ENCODE assay signal across 8 mouse cellular contexts in the genomic region with DNA sequence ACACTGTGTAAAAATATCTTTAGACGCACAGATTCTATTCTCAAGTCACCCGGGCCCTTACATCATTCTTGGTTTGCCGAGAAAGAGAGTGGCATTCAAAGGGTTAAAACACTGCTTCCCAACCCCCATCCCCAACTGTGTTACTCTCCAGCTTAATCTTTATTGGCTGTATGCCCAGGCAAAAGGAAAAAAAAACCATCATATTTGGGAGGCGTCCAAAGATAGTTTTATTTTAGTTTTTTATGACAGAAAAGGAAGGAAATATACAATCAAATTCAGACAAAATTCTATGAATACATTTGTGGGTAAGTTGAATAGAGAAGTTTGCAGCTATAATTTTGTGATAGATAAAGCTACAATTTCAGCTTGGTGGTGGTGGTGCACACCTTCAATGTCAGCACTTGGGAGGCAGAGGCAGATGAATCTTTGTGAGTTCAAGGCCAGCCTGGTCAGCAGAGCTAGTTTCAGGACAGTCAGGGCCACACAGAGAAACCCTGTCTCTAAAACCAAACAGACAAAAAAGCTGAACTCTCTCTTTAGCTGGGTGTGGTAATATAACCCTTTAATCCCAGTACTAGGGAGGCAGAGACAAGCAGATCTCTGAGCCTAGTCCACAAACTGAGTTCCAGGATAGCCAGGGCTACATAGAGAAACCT.
DNase-seq lines count a peak whose midpoint lies in the region; ATAC-seq and TF ChIP-seq lines count a peak whose summit lies in the region.

No protein-coding gene starts in this region.

- H3K27ac ChIP-seq in lung, embryonic 16.5 days (ENCODE audit: low read length) = peak overlapping the region; percentile 82
- H3K27ac ChIP-seq in intestine, embryonic 15.5 days = peak overlapping the region; percentile 46
- H3K27ac ChIP-seq in stomach, embryonic 15.5 days = peak overlapping the region; percentile 82
- H3K27ac ChIP-seq in midbrain, embryonic 10.5 days (replicated peaks) = no peak overlapping the region

- TF ChIP-seq CTCF in lung, adult 2 months (IDR thresholded peaks at IDR 0.05; ENCODE audit: insufficient read depth, low read length) = no peak

- no peaks in the 10 kb centered on the region for H3K36me3 ChIP-seq in lung, embryonic 16.5 days (ENCODE audit: control insufficient read depth, insufficient read depth, low read length)
- no peaks in the 10 kb centered on the region for H3K36me3 ChIP-seq in intestine, embryonic 15.5 days
- H3K36me3 ChIP-seq in stomach, embryonic 15.5 days = no peaks in the 10 kb centered on the region
- no peaks in the 10 kb centered on the region for H3K36me3 ChIP-seq in midbrain, embryonic 10.5 days

- DNase-seq in cerebellum, postnatal 10 days = peak; percentile 22 to 45
- no peak for DNase-seq in cerebellum, adult 9-10 months
- DNase-seq in lung, adult 2 months = no peak
- no peak for DNase-seq in midbrain, embryonic 10.5 days (ENCODE audit: low spot score)
- DNase-seq in embryo, embryonic 10.5 days (ENCODE audit: low spot score) = no peak

- no peaks in the 10 kb centered on the region for H3K9me3 ChIP-seq in lung, embryonic 16.5 days (ENCODE audit: control insufficient read depth, low read length)
- H3K9me3 ChIP-seq in intestine, embryonic 15.5 days = no peaks in the 10 kb centered on the region
- no peaks in the 10 kb centered on the region for H3K9me3 ChIP-seq in stomach, embryonic 15.5 days
- H3K9me3 ChIP-seq in midbrain, embryonic 10.5 days (replicated peaks) = no peaks in the 10 kb centered on the region

- ATAC-seq in lung, embryonic 16.5 days (ENCODE audit: low read depth) = peak; percentile 76
- no peak for ATAC-seq in intestine, embryonic 15.5 days
- ATAC-seq in stomach, embryonic 15.5 days (ENCODE audit: insufficient read depth, low FRiP score, low read depth) = 0 out of 2 replicates have a peak, but pooled peaks have one; percentile 41

- H3K4me2 ChIP-seq in lung, embryonic 16.5 days (ENCODE audit: low read depth, low read length) = no peak overlapping the region
- no peak overlapping the region for H3K4me2 ChIP-seq in intestine, embryonic 15.5 days (replicated peaks)
- H3K4me2 ChIP-seq in stomach, embryonic 15.5 days = no peak overlapping the region

- H3K4me1 ChIP-seq in lung, embryonic 16.5 days (replicated peaks; ENCODE audit: control insufficient read depth, insufficient read depth, low read length) = peaks cover 28% of the 10 kb centered on the region
- H3K4me1 ChIP-seq in lung, adult 2 months (ENCODE audit: control insufficient read depth, insufficient read depth, low read length) = no peaks in the 10 kb centered on the region
- peaks cover 6% of the 10 kb centered on the region for H3K4me1 ChIP-seq in intestine, embryonic 15.5 days (replicated peaks)
- 0 out of 2 replicates have a peak, but pooled peaks cover 17% of the 10 kb centered on the region for H3K4me1 ChIP-seq in stomach, embryonic 15.5 days
- H3K4me1 ChIP-seq in midbrain, embryonic 10.5 days = no peaks in the 10 kb centered on the region

- 21% methylated on average over 4 of the region's 4 CpGs for WGBS in lung, embryonic 16.5 days
- 30% methylated on average over 4 of the region's 4 CpGs for WGBS in lung, adult 2 months
- 41% methylated on average over 4 of the region's 4 CpGs for WGBS in intestine, embryonic 15.5 days
- WGBS in stomach, embryonic 15.5 days = 37% methylated on average over 4 of the region's 4 CpGs
- 85% methylated on average over 4 of the region's 4 CpGs for WGBS in midbrain, embryonic 10.5 days

- TF ChIP-seq POLR2A in lung, adult 2 months (IDR thresholded peaks at IDR 0.05; ENCODE audit: borderline replicate concordance, extremely low read depth, low read depth, low read length) = no peak

- H3K4me3 ChIP-seq in lung, embryonic 16.5 days (ENCODE audit: low read length) = no peak overlapping the region
- H3K4me3 ChIP-seq in lung, adult 2 months (replicated peaks; ENCODE audit: extremely low read depth, low read depth, low read length) = no peak overlapping the region
- H3K4me3 ChIP-seq in intestine, embryonic 15.5 days (replicated peaks) = no peak overlapping the region
- no peak overlapping the region for H3K4me3 ChIP-seq in stomach, embryonic 15.5 days (replicated peaks)
- H3K4me3 ChIP-seq in midbrain, embryonic 10.5 days = no peak overlapping the region

- no peak overlapping the region for H3K9ac ChIP-seq in lung, embryonic 16.5 days (ENCODE audit: low read length)
- H3K9ac ChIP-seq in intestine, embryonic 15.5 days = no peak overlapping the region
- H3K9ac ChIP-seq in stomach, embryonic 15.5 days = no peak overlapping the region

- H3K27me3 ChIP-seq in lung, embryonic 16.5 days (ENCODE audit: control insufficient read depth, insufficient read depth, low read depth, low read length) = no peaks in the 10 kb centered on the region
- no peaks in the 10 kb centered on the region for H3K27me3 ChIP-seq in intestine, embryonic 15.5 days (replicated peaks)
- H3K27me3 ChIP-seq in stomach, embryonic 15.5 days (replicated peaks) = no peaks in the 10 kb centered on the region
- no peaks in the 10 kb centered on the region for H3K27me3 ChIP-seq in midbrain, embryonic 10.5 days (ENCODE audit: low read depth, poor library complexity, severe bottlenecking)

Comparison
In these comparisons a context has a peak if more than half of its experiments do, and no peak if none do; other contexts are left out.
1. DNase-seq: peak in cerebellum, postnatal 10 days (2 of 2); none in cerebellum, adult 9-10 months (single experiment), lung, adult 2 months (single experiment), midbrain, embryonic 10.5 days (single experiment) and embryo, embryonic 10.5 days (single experiment).